Mouse (Mus musculus) hindbrain, postnatal 0 days (tissue): Measurements from ENCODE around the gene Rgs10. TPM values are rescaled to one million over a fixed set of nuclear protein-coding genes. Genes with fewer than 3 reads are reported as not detected.
A peak's percentile ranks its signal among the peaks of the same experiment; 100 is the strongest.

Experiments
- ATAC-seq: fragments of 200-750 bp; cut with Nextera tagmentation; 2 replicates; pipeline ENCODE4 v1.8.0; 2017; ENCODE audit warnings: mild to moderate bottlenecking, moderate TSS enrichment, moderate library complexity
- DNase-seq: peaks from one replicate; pipeline ENCODE4 v3.0.0-alpha.2; 2015; ENCODE audit warnings: low spot score
- H3K27ac ChIP-seq: fragments of 300-500 bp; sonication (generic); 2 replicates; pipeline ENCODE4 v1.5.1; 2014; ENCODE audit warnings: mild to moderate bottlenecking
- H3K27me3 ChIP-seq: fragments of 300-500 bp; sonication (generic); 2 replicates; pipeline ENCODE4 v1.6.1; 2014; ENCODE audit warnings: low read length, mixed read lengths; ENCODE audit not compliant: insufficient read depth
- H3K36me3 ChIP-seq: fragments of 300-500 bp; sonication (generic); 2 replicates; pipeline ENCODE4 v1.6.1; 2014; ENCODE audit warnings: low read length, mixed read lengths; ENCODE audit not compliant: insufficient read depth
- H3K4me1 ChIP-seq: fragments of 300-500 bp; sonication (generic); 2 replicates; pipeline ENCODE4 v1.6.1; 2014; ENCODE audit warnings: antibody characterized with exemption, low read length, mixed read lengths; ENCODE audit not compliant: insufficient read depth
- H3K4me2 ChIP-seq: fragments of 300-500 bp; sonication (generic); 2 replicates; pipeline ENCODE4 v1.6.1; 2014; ENCODE audit warnings: low read depth, mild to moderate bottlenecking, low read length, moderate library complexity, mixed read lengths
- H3K4me3 ChIP-seq: fragments of 300-500 bp; sonication (generic); 2 replicates; pipeline ENCODE4 v1.5.1; 2014; ENCODE audit warnings: low read length
- H3K9ac ChIP-seq: fragments of 300-500 bp; sonication (generic); replicated peaks from 2 replicates; pipeline ENCODE4 v1.6.1; 2014; ENCODE audit warnings: mild to moderate bottlenecking, low read length, moderate library complexity, mixed read lengths
- H3K9me3 ChIP-seq: fragments of 300-500 bp; sonication (generic); 2 replicates; pipeline ENCODE4 v1.6.1; 2016; ENCODE audit warnings: low read length, mixed read lengths
- CTCF ChIP-seq: IDR thresholded peaks from 2 replicates; pipeline ENCODE4 v1.5.1; 2016; ENCODE audit warnings: antibody characterized with exemption, control low read depth, low read depth
- WGBS: fragments of 180-500 bp; shearing (Covaris S2); extraction: QIAGEN DNeasy Blood & Tissue Kit; methylation state at CpG from one replicate; pipeline ENCODE4 v1.1.7; 2014; 5-methylcytosine and 5-hydroxymethylcytosine counted together
- polyA plus RNA-seq: library from polyadenylated mRNA; unstranded; fragments of >200 nt; fragmentation: Nextera tagmentation; extraction: Ambion mirVana; gene quantifications from 2 replicates; pipeline ENCODE4 v1.2.1, GENCODE M21; 2015
- total RNA-seq: library from RNA; depleted of rRNA; stranded (reverse); fragments of >200 nt; gene quantifications from 2 replicates; pipeline ENCODE4 v1.2.3, GENCODE M21; 2014

The Rgs10 gene
- total and polyA plus RNA-seq, 2 experiments from 2014 or later, result 35.4 to 101 TPM

- Histone ChIP-seq H3K9ac (no peak overlapping the region), H3K27me3 (no peaks in the 10 kb centered on the region), H3K4me2 (no peak overlapping the region), H3K4me1 (no peaks in the 10 kb centered on the region), H3K9me3 (no peaks in the 10 kb centered on the region), H3K27ac (no peak overlapping the region), H3K36me3 (no peaks in the 10 kb centered on the region), H3K4me3 (no peak overlapping the region)
- WGBS, result 48% methylated on average over 12 of the region's 12 CpGs
- no peak for DNase-seq
- no peak for TF ChIP-seq CTCF
- ATAC-seq, result no peak
These were observed 27.1 kb downstream of the Rgs10 start for GRCm38 (mm10) chr7:128391267-128392057.

GRCm38 (mm10) chr7:128388968-128389367 lies 29.6 kb downstream of the Rgs10 start:
- H3K4me1 ChIP-seq, result no peaks in the 10 kb centered on the region
- H3K27me3 ChIP-seq, result no peaks in the 10 kb centered on the region
- whole genome bisulfite sequencing, result 29% methylated on average over 7 of the region's 7 CpGs
- ATAC-seq (no peak), DNase-seq (peak; percentile 46)
- no peak overlapping the region for H3K4me2 ChIP-seq
- no peak overlapping the region for H3K4me3 ChIP-seq
- H3K27ac ChIP-seq, result no peak overlapping the region
- H3K9me3 ChIP-seq, result no peaks in the 10 kb centered on the region
- no peak overlapping the region for H3K9ac ChIP-seq
- TF ChIP-seq CTCF, result no peak
- H3K36me3 ChIP-seq, result no peaks in the 10 kb centered on the region

GRCm38 (mm10) chr7:128383726-128384463 lies 34.7 kb downstream of the Rgs10 start:
- Histone ChIP-seq H3K27ac (no peak overlapping the region), H3K9me3 (no peaks in the 10 kb centered on the region), H3K36me3 (no peaks in the 10 kb centered on the region), H3K27me3 (no peaks in the 10 kb centered on the region), H3K4me1 (no peaks in the 10 kb centered on the region), H3K4me3 (no peak overlapping the region), H3K9ac (no peak overlapping the region), H3K4me2 (no peak overlapping the region)
- no peak for DNase-seq
- WGBS, result 74% methylated on average over 10 of the region's 10 CpGs
- no peak for TF ChIP-seq CTCF
- ATAC-seq, result no peak

- Histone ChIP-seq H3K27me3 (no peaks in the 10 kb centered on the region), H3K36me3 (no peaks in the 10 kb centered on the region), H3K9ac (no peak overlapping the region), H3K4me1 (no peaks in the 10 kb centered on the region), H3K27ac (no peak overlapping the region), H3K4me3 (no peak overlapping the region), H3K9me3 (no peaks in the 10 kb centered on the region), H3K4me2 (no peak overlapping the region)
- DNase-seq, result no peak
- TF ChIP-seq CTCF, result no peak
- ATAC-seq, result no peak
- WGBS, result 89% methylated on average over 7 of the region's 7 CpGs
These were observed 35.3 kb downstream of the Rgs10 start for GRCm38 (mm10) chr7:128383189-128383725.

- no peaks in the 10 kb centered on the region for H3K36me3 ChIP-seq
- H3K27me3 ChIP-seq, result no peaks in the 10 kb centered on the region
- no peak overlapping the region for H3K27ac ChIP-seq
- H3K9ac ChIP-seq, result no peak overlapping the region
- DNase-seq (no peak), ATAC-seq (no peak)
- TF ChIP-seq CTCF, result no peak
- no peaks in the 10 kb centered on the region for H3K9me3 ChIP-seq
- H3K4me3 ChIP-seq, result no peak overlapping the region
- 94% methylated on average over 6 of the region's 6 CpGs for WGBS
- H3K4me2 ChIP-seq, result no peak overlapping the region
- no peaks in the 10 kb centered on the region for H3K4me1 ChIP-seq
These were observed 36.1 kb downstream of the Rgs10 start for GRCm38 (mm10) chr7:128382527-128382860.

- Histone ChIP-seq H3K4me3 (no peak overlapping the region), H3K4me1 (no peaks in the 10 kb centered on the region), H3K9me3 (no peaks in the 10 kb centered on the region), H3K27ac (no peak overlapping the region), H3K4me2 (no peak overlapping the region), H3K27me3 (no peaks in the 10 kb centered on the region), H3K9ac (no peak overlapping the region), H3K36me3 (no peaks in the 10 kb centered on the region)
- no peak for DNase-seq
- 88% methylated on average over 14 of the region's 14 CpGs for WGBS
- ATAC-seq, result no peak
- TF ChIP-seq CTCF, result no peak
These were observed 36.6 kb downstream of the Rgs10 start for GRCm38 (mm10) chr7:128381811-128382526.
